Mouse (Mus musculus) liver, adult (tissue): ENCODE measurements around the gene Pcyt1a.

Experiments
- GATA4 ChIP-seq: IDR thresholded peaks from 2 replicates; pipeline ENCODE4 v1.6.1; 2014; ENCODE audit warnings: mild to moderate bottlenecking, low read length; ENCODE audit not compliant: insufficient replicate concordance

Gene Pcyt1a

GRCm38 (mm10) chr16:32417457-32417856 lies 13.3 kb upstream of the Pcyt1a start:
- no peak for TF ChIP-seq GATA4

DNA sequence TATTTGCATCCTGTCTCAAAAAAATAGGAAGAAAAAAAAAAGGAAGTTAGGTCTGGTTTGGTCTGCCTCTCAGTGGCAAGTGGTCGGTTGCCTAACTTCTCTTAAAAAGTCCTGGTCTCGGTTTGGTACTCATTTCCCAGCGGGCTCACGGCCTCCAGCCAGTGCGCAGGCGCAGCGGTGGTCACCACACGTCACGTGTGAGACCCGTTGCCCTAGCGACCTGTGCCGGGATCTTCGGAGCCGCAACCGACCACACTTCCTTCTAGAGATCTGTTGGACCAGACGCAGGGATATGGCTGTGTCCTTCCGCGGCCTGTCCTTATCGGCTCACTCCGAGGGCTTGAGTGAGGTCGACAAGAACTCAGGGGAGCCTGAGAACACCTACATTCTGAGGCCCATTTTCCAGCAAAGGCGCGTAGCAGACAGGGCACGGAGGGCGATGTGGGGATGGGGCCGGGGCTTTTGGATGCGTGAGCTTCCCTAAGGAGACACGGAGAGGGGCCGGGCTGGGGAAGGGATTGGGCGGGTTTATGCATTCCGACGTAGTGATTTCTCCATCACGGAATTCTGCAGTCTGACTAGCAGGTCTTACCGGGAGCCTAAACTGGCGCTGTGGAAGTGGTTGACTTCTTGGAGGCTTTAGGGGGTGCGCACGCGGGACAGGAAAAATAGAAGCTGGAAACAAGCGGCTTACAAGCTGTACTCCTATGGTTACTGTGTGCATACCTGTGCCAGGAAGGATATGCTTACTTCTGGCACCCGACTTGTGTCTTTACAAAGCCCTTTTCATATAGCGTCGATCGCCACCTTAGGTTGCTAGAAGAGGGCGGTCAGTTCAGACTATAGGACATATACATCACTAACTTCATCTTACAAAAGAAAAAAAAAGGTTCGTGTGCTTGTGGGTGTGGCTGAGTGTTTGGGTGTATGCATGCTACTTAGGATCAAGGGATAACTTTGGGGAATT lies 10.9 kb upstream of the Pcyt1a start, which contains the start of gene Tctex1d2:
Gene Tctex1d2, plus strand, starts transcription at position 186 of the 967 bp plus-strand sequence.
- TF ChIP-seq GATA4 = peak; percentile 70; the same call in 1 of the 2 replicates

DNA sequence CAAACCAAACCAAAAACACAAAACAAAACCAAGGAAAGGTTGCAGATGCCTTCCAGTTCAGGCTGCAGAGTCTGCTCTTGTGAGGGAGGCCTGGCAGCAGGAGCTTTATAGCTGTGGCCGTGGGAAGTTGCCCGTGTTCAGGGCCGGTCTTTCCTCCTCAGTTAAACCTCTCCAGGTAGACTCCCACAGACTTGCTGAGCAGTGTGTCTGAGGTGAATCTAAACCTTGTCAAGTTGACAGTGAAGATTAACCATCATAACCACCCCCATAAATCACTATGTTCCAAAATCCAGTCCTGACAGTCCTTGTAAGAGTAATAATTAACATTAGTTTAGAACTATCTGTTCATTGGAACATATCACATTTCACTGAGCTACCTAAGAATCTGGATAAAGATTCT lies 3.2 kb upstream of the Pcyt1a start:
- no peak for TF ChIP-seq GATA4

GRCm38 (mm10) chr16:32431047-32431591 lies 398 bp downstream of the Pcyt1a start:
- TF ChIP-seq GATA4 = no peak

DNA sequence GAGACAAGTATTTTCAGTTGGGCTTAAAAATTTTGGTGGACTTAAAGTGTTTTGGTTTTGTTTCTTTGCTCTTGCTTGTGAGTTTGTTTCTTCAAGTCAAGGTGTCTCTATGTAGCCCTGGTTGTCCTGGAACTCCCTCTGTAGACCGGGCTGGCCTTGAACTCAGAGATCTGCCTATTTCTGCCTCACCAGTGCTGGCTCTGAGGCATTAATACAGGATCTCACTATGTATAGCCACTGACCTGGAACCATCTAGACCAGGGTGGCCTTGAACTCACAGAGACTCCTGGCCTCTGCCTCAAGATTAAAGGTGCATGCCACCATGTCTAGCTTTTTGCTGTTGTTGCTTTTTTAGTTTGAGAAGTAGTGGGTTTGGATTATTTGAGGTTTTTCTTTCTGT lies 1.2 kb downstream of the Pcyt1a start:
- no peak for TF ChIP-seq GATA4

- no peak for TF ChIP-seq GATA4
These were observed 2.4 kb downstream of the Pcyt1a start for GRCm38 (mm10) chr16:32433138-32433537.

DNA sequence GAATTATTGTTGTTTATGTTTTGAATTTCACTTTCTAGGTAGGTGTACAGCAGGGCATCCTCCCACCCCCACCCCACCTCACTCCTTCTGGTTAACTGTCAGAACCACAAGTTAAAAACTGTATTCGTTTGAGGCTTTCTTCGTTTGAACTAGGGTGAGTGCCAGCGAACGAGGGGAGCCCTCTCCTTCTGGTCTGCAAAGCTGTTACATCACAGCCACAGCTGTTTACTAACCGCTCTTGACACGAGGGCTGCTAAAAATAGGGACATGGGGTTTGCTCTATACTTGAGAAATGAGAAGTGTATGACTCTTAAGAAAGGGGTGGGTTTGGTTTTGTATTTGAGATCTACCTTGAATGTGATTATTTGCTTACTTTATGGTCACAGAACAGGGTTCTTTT lies 3.3 kb downstream of the Pcyt1a start:
- TF ChIP-seq GATA4 = no peak

GRCm38 (mm10) chr16:32434691-32435090 lies 4.0 kb downstream of the Pcyt1a start:
- no peak for TF ChIP-seq GATA4

DNA sequence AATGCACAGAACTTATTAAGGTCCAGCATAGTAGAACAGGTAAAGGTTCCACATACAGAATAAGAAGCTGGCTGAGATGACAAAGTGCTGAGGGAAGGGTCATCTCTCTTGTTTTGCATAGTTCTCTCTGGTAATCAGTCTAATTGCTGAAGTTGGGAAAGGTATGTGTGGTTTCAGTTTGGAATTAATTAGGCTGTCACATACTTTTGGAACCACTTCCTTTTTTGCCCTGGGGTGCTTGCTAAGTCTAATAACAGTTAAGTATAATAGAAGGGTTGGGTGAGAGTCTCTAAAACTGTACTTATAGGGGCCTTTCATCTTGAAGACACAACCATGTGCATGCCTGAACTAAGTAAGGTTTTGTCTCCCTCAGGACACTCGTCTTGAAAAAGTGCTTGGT lies 5.9 kb downstream of the Pcyt1a start:
- TF ChIP-seq GATA4 = no peak

GRCm38 (mm10) chr16:32437266-32437665 lies 6.5 kb downstream of the Pcyt1a start:
- TF ChIP-seq GATA4 = no peak

DNA sequence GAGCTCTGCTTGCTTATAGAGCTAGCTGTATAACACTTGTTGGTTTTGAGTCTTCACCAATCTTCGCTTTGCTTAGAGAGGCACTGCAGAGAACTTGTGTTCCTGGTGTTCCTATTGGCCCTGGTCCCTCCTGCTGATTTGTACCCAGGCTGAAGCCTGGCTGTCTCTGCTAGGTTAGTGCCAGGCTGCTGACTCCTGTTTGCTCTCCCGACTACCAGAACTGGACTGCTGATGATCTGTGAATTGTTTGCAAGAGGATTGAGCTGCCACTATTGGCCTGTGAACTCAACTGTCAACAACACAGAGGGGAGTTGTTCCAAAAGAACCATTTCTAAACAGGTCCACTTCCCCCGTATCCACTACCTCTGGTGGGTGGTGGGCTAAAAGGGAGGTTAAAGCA lies 10.7 kb downstream of the Pcyt1a start:
- TF ChIP-seq GATA4 = no peak

DNA sequence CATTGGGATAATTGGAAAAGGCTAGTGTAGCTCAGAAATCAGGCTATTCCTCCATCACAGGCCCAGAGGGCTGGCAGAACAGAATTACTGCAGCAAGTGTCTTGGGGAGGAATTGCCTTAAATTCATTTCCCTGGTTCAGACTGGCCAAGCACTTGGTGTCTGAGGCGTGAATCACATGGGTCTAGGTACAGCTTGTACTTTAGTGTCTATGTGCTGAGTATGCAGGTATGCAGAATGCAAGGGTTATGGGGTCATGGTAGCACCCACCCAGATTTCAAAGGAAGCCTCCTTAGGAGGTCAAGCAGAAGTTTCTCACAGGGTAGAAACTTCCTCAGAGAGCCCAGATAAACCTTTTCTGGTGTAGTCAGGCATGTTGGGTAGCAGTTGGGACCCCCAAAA lies 14.8 kb downstream of the Pcyt1a start:
- no peak for TF ChIP-seq GATA4

DNA sequence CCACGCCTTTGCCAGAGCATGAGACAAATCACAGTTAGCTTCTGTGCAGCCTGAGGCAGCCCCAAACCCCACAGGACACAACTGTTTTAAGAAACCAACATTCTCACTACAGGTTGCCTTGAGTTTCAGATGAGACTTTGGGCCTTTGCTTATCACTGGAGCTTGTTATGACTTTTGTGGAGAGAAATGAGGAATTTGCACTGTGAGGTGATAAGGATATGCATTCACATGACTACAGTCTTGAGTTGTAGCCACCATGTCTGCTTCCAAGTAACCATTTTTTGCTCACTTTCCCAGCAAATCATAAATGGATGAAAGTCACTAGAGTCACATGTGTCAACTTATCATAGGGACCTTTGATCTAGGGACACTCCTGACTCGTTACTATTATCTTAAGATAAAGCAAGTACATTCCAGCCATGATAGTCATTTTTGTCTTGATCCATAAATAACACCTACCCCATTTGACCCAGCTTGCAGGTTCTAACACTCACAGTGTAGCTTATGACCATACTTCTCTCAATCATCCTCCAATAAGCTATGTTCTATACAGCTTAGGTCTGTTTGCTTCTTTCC lies 15.9 kb downstream of the Pcyt1a start:
- no peak for TF ChIP-seq GATA4

DNA sequence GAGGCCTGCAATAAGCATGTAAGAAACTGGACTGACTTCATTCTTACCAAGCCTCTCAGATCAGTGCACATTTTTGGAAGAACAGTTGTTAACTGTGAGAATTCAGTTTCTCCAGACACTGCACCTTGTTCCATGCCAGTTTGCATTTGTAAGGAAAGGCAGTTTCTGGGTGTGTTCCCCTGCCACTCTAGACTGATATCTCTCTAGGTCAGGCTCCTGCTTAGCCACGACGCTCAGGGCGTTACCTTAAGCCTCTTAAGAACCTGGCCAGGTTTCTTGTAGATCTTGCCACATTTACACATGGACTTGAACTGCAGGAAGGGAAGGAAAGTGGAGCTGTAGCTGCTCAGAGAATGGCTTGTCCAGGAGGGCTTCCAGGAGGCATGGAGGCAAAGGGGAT lies 18.9 kb downstream of the Pcyt1a start:
- TF ChIP-seq GATA4 = no peak

DNA sequence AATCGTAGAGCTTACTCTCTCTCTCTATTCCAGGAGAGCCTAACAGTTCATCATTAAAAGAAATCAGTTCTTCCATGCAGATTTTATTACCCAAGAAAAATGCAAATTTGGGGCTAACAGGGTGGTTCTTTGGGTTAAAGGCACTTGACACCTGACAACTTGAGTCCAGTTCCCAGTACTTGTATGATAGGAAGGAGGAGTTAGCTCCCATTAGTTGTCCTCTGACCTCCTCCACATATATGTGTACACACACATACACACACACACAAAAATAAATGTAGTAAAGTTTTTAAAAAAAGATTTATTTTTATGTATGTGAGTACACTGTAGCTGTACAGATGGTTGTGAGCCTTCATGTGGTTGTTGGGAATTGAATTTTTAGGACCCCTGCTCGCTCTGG lies 19.4 kb downstream of the Pcyt1a start:
- TF ChIP-seq GATA4 = no peak

DNA sequence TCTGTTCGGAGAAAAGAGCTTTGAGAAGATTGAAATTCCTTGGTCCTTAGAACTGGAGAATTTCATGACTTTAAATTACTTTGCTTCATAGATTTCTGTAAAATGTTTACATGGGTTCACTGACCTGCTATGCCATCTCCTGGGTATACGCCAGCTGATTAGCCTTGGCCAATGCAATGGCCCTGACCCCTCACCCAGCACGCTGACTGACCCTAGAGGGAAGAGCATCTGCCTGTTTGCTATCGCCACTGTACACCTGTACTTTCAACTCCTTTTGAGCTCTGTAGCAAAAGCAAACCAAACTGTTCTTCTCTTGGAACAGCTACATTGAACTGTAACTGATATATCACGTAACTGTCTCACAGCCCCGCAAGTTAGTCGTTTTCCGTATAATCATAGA lies 22.4 kb downstream of the Pcyt1a start:
- TF ChIP-seq GATA4 = no peak
